Mouse (Mus musculus) C2C12 (cell line): ENCODE measurements around the gene B3gnt2. TPM values are rescaled to one million over a fixed set of nuclear protein-coding genes. Genes with fewer than 3 reads are reported as not detected.

Experiments
- H3K27me3 ChIP-seq: one replicate; pipeline ENCODE4 v1.6.1; 2011; ENCODE audit not compliant: control insufficient read depth, insufficient read depth, insufficient read length
- H3K36me3 ChIP-seq: one replicate; pipeline ENCODE4 v1.6.1; 2011; ENCODE audit not compliant: control insufficient read depth, insufficient read depth
- H3K4me3 ChIP-seq: one replicate; pipeline ENCODE4 v1.5.1; 2011; ENCODE audit warnings: mild to moderate bottlenecking, control low read depth; ENCODE audit not compliant: poor library complexity, insufficient read depth, severe bottlenecking
- H3K79me2 ChIP-seq: one replicate; pipeline ENCODE4 v1.6.1; 2011; ENCODE audit not compliant: control insufficient read depth, insufficient read depth
- H3K79me3 ChIP-seq: one replicate; pipeline ENCODE4 v1.6.1; 2011; ENCODE audit warnings: low read depth, control low read depth
- H3ac ChIP-seq: one replicate; pipeline ENCODE3; 2011; ENCODE audit warnings: low read depth; ENCODE audit not compliant: control insufficient read depth, insufficient read length
- CEBPB ChIP-seq: IDR thresholded peaks from one replicate; pipeline ENCODE4 v1.6.1; 2011; ENCODE audit warnings: low read depth, mild to moderate bottlenecking, control low read depth, moderate library complexity
- CTCF ChIP-seq: IDR thresholded peaks from one replicate; pipeline ENCODE4 v1.5.1; 2011; ENCODE audit not compliant: control insufficient read depth, insufficient read depth, insufficient read length
- FOSL1 ChIP-seq: IDR thresholded peaks from one replicate; pipeline ENCODE4 v1.8.0; 2011; ENCODE audit warnings: mild to moderate bottlenecking, low read length; ENCODE audit not compliant: poor library complexity, insufficient read depth, severe bottlenecking
- MAX ChIP-seq: IDR thresholded peaks from one replicate; pipeline ENCODE4 v1.6.1; 2011; ENCODE audit warnings: mild to moderate bottlenecking, control low read depth
- MYOD1 ChIP-seq: IDR thresholded peaks from one replicate; pipeline ENCODE4 v1.6.1; 2011; ENCODE audit warnings: low read depth; ENCODE audit not compliant: control insufficient read depth, insufficient read length
- MYOG ChIP-seq: IDR thresholded peaks from one replicate; pipeline ENCODE4 v1.6.1; 2011; ENCODE audit not compliant: control insufficient read depth, insufficient read length; ENCODE audit errors: extremely low read depth
- USF1 ChIP-seq: IDR thresholded peaks from one replicate; pipeline ENCODE4 v1.6.1; 2011; ENCODE audit warnings: low read depth, mild to moderate bottlenecking, control low read depth, moderate library complexity
- polyA plus RNA-seq: library from polyadenylated mRNA; unstranded; fragments of >200 nt; fragmentation: generic; extraction: Trizol; gene quantifications from one replicate; pipeline ENCODE4 v1.2.1, GENCODE M21; 2012; ENCODE audit warnings: missing spikeins

The B3gnt2 gene
- polyA plus RNA-seq, 1 experiment: 10.8 TPM

DNA sequence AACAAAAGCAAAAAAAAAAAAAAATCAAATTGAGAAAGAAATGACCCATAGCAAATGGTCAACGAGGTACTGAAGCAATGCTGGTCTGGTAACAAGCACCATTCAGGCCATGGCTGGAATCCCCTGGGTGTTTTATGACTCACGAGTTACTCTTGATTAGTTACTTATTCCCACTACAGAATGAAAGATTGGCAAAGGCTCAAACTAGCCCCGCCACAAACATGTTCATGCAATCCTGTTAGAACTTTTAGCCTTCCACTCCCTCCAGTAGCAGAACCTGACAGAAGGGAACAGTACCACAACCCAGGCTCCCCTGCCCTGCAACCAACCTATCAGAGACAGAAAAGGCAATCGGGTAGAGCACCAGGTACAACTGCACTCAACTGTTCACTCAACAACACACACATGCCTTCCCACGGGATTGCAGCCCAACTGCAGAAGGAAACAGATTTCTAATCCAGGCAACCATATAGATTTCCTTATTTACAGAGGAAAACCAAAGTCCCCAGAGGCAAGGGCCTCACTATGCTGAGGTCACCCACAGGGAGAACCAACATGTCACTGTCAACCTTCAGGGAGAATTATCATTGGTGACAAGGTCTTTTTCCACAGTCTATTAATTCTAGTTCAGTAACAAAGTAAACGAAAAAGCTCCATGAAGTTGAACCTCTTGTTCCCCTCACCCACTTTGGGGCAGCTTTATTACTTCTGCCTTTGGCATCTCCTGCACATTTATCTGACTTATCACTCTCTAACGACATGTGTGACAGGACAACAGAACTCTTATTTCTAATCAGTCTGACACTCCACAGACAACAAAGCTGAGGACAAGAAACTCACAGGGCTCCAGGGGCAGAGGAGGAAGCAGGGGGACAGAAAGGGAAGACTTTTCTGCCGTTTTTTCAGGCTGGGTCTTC, 12.8 kb downstream of the B3gnt2 start:
- TF ChIP-seq CEBPB (no peak), FOSL1 (peak; percentile 14)
- no peak overlapping the region for H3K4me3 ChIP-seq
- H3K79me2 ChIP-seq: peaks cover 93% of the 10 kb centered on the region
- no peaks in the 10 kb centered on the region for H3K36me3 ChIP-seq
- H3ac ChIP-seq: no peak overlapping the region
- H3K79me3 ChIP-seq: peaks cover 36% of the 10 kb centered on the region
- no peaks in the 10 kb centered on the region for H3K27me3 ChIP-seq

DNA sequence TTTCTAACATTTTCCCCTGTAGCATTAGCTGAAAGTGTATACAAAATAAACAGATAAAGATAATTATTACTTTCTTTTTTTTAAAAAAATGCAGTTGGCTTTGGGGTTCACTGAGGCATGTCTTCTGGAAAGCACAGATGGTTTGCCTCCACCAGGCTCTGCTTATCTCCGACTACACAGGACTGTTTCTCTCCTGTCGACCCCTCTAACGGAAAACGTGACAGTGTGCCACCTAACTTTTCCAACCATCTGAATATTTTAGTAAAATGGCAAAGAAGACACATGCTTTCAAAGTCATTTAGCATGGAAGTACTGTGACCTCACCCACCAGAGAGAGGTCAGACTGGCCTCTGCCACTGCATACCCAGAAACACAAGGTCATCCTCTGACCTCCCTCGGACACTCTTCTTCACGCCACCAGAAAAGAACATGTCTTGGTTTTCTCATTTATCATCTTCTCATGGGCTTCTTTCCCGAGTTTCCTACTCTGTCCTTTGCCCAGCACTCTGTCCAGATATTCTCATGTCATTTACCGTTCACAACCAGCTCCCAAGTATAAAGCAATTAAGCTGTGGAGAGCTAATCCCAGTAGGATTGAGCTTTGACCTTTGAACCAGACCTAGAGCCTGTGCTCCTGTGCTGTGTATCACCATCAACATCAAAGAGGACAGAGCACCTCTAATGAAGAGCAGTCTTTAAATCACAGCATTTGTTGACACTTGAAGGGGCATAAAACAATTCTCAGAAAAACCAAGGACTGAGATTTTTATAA, 13.6 kb downstream of the B3gnt2 start:
- Histone ChIP-seq H3K36me3 (no peaks in the 10 kb centered on the region), H3K4me3 (no peak overlapping the region)
- TF ChIP-seq CEBPB: no peak

DNA sequence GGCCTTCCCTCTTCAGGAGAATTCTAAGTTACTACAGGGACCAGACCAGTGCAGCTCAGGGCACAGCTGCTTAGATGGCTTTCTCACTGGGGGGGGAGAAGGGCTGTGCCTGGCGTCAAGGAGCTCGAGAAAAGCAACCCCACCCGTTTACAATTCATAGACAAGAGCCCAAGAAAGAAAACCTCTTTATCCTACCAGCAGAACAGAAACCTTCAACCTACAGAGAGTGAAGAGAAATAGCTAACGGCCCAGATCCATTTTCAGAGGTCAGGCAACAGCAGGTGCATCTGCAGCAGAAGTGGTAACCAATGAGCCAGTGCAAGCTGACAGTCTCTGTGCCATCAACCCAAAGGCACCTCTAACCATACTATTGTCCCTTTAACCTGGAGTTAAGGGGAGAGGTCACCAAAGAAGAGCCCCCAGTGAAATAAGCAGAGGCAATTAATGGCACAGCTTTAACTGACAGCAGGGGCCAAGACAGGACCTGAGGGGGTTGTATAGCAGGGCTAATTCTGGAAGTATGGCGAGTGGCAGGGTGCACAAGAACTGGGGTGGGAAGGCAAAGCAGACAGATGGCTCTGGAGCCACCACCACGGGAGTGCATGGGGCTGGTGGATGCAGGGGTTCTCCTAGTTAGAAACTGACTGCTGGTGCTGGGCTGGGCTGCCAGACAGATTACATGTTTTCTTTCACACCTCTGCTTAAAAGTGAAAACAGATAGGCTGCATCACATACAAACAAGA, 14.5 kb downstream of the B3gnt2 start:
- Histone ChIP-seq H3K36me3 (no peaks in the 10 kb centered on the region), H3K79me3 (peaks cover 40% of the 10 kb centered on the region), H3K27me3 (no peaks in the 10 kb centered on the region), H3K79me2 (peaks cover 90% of the 10 kb centered on the region), H3K4me3 (no peak overlapping the region), H3ac (no peak overlapping the region)
- TF ChIP-seq MYOG (no peak), MYOD1 (no peak), MAX (no peak), USF1 (no peak), CEBPB (no peak), CTCF (no peak), FOSL1 (no peak)

More for the DNA sequence above, 13.6 kb downstream of the B3gnt2 start:
- H3K79me3 ChIP-seq: peaks cover 38% of the 10 kb centered on the region
- peaks cover 93% of the 10 kb centered on the region for H3K79me2 ChIP-seq
- H3K27me3 ChIP-seq: no peaks in the 10 kb centered on the region
- H3ac ChIP-seq: no peak overlapping the region

DNA sequence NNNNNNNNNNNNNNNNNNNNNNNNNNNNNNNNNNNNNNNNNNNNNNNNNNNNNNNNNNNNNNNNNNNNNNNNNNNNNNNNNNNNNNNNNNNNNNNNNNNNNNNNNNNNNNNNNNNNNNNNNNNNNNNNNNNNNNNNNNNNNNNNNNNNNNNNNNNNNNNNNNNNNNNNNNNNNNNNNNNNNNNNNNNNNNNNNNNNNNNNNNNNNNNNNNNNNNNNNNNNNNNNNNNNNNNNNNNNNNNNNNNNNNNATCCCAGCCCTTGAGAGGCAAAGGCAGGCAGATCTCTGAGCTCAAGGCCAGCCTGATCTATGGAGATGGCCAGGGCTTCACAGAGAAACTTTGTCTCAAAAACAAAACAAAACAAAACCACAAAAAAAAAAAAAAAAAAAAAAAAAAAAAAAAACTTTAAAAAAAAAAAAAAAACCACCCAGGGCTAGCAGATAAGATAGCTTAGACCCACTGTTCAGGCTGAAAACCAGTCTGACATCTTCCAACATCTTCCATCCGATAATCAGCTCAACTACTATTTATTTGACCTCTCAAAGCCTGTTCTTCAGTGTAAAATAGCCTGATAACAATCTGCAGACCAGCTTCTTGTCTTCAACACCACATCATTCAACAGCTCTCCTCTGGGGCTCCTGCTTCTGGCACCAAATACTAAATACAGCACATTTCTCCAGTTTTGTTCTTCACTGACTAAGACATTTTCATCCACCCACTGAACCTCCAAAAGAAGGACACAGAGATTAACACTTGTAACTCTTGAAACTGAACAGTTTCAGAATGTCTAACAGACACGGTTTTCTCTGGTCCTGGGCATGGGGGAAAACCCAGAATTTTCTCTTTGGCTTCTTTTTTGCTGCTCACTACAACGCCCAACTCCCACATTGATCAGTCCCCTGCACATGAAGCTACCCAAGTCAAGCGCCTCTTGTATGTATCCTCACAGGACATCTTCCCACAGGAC, 15.7 kb downstream of the B3gnt2 start:
- Histone ChIP-seq H3K4me3 (no peak overlapping the region), H3K79me3 (peaks cover 37% of the 10 kb centered on the region), H3ac (no peak overlapping the region), H3K27me3 (no peaks in the 10 kb centered on the region), H3K79me2 (peaks cover 90% of the 10 kb centered on the region), H3K36me3 (no peaks in the 10 kb centered on the region)
- TF ChIP-seq USF1 (no peak), CTCF (no peak), CEBPB (no peak), MYOG (no peak), MAX (no peak), FOSL1 (no peak), MYOD1 (no peak)

DNA sequence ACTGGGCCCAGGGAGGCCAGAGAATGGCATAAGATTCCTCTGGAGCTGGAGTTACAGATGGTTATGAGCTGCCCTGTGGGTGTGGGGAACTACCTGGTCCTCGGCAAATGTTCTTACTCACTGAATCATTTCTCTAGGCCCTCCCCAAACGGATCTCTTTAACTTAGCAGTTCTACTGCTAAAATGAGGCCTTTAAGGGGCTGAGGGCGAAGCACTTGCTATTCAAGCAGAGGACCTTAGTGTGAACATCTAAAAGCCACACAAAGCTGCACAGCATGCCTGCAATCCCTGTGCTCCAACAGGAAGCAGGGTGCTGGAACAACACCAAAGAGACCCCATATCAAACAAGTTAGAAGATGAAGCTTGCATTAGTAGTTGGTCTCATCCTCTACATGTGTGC, 21.3 kb downstream of the B3gnt2 start:
- no peaks in the 10 kb centered on the region for H3K27me3 ChIP-seq
- H3K79me2 ChIP-seq: peaks cover 52% of the 10 kb centered on the region
- no peak overlapping the region for H3K4me3 ChIP-seq
- TF ChIP-seq MAX (no peak), FOSL1 (no peak), MYOG (no peak), CTCF (no peak), MYOD1 (no peak), USF1 (no peak), CEBPB (no peak)
- peaks cover 19% of the 10 kb centered on the region for H3K36me3 ChIP-seq
- peaks cover 19% of the 10 kb centered on the region for H3K79me3 ChIP-seq
- H3ac ChIP-seq: no peak overlapping the region
